Mouse (Mus musculus) forebrain, embryonic 14.5 days (tissue): ENCODE measurements around the gene Slc26a9. TPM values are rescaled to one million over a fixed set of nuclear protein-coding genes. Genes with fewer than 3 reads are reported as not detected.
"Not testable (repeated sequence)": the region's sequence is repeated elsewhere in the genome, so short reads cannot be mapped to it uniquely, and the experiment has no call there.

Source experiments
- ATAC-seq: fragments of 200-750 bp; cut with Nextera tagmentation; 2 replicates; pipeline ENCODE4 v1.8.0; 2017; ENCODE audit warnings: mild to moderate bottlenecking, moderate library complexity
- DNase-seq: peaks from one replicate; pipeline ENCODE4 v3.0.0-alpha.2; 2015; ENCODE audit warnings: low spot score
- H3K27ac ChIP-seq: fragments of 300-500 bp; sonication (generic); 2 replicates; pipeline ENCODE4 v1.5.1; 2014; ENCODE audit warnings: low read depth, mild to moderate bottlenecking, control low read depth, low read length, moderate library complexity
- H3K27me3 ChIP-seq: fragments of 300-500 bp; sonication (generic); replicated peaks from 2 replicates; pipeline ENCODE4 v1.6.1; 2014; ENCODE audit warnings: low read length, control low read depth, mixed read lengths; ENCODE audit not compliant: control insufficient read depth, insufficient read depth
- H3K36me3 ChIP-seq: fragments of 300-500 bp; sonication (generic); 2 replicates; pipeline ENCODE4 v1.6.1; 2014; ENCODE audit warnings: low read length, control low read depth; ENCODE audit not compliant: control insufficient read depth, insufficient read depth
- H3K4me1 ChIP-seq: fragments of 300-500 bp; sonication (generic); 2 replicates; pipeline ENCODE4 v1.6.1; 2014; ENCODE audit warnings: antibody characterized with exemption, low read length, control low read depth; ENCODE audit not compliant: control insufficient read depth, insufficient read depth
- H3K4me2 ChIP-seq: fragments of 300-500 bp; sonication (generic); 2 replicates; pipeline ENCODE4 v1.6.1; 2014; ENCODE audit warnings: mild to moderate bottlenecking, control low read depth, low read length
- H3K4me3 ChIP-seq: fragments of 300-500 bp; sonication (generic); 2 replicates; pipeline ENCODE4 v1.5.1; 2014; ENCODE audit warnings: low read depth, low read length, control low read depth
- H3K9ac ChIP-seq: fragments of 300-500 bp; sonication (generic); 2 replicates; pipeline ENCODE4 v1.6.1; 2014; ENCODE audit warnings: mild to moderate bottlenecking, low read length, control low read depth, moderate library complexity
- H3K9me3 ChIP-seq: fragments of 300-500 bp; sonication (generic); replicated peaks from 2 replicates; pipeline ENCODE4 v1.6.1; 2016; ENCODE audit warnings: low read length, control low read depth, mixed read lengths; ENCODE audit not compliant: control insufficient read depth
- WGBS: fragments of 180-500 bp; shearing (Covaris S2); extraction: QIAGEN DNeasy Blood & Tissue Kit; methylation state at CpG from one replicate; pipeline ENCODE4 v1.1.7; 2014; 5-methylcytosine and 5-hydroxymethylcytosine counted together
- polyA plus RNA-seq: library from polyadenylated mRNA; unstranded; fragments of >200 nt; fragmentation: Nextera tagmentation; extraction: Ambion mirVana; gene quantifications from 2 replicates; pipeline ENCODE4 v1.2.1, GENCODE M21; 2014

Gene Slc26a9
- polyA plus RNA-seq, 1 experiment from 2014 or later, result 0.04 TPM

GRCm38 (mm10) chr1:131808986-131809385 is 65.2 kb downstream of the Slc26a9 start:
- ATAC-seq (no peak), DNase-seq (no peak)
- no peak overlapping the region for H3K27ac ChIP-seq
- no peaks in the 10 kb centered on the region for H3K9me3 ChIP-seq
- no peaks in the 10 kb centered on the region for H3K36me3 ChIP-seq
- H3K4me3 ChIP-seq, result no peak overlapping the region
- H3K4me1 ChIP-seq, result no peaks in the 10 kb centered on the region
- H3K4me2 ChIP-seq, result no peak overlapping the region
- 96% methylated on average over 1 of the region's 1 CpGs for WGBS
- no peak overlapping the region for H3K9ac ChIP-seq
- no peaks in the 10 kb centered on the region for H3K27me3 ChIP-seq

GRCm38 (mm10) chr1:131809651-131810050 is 65.8 kb downstream of the Slc26a9 start:
- Histone ChIP-seq H3K4me1 (no peaks in the 10 kb centered on the region), H3K9me3 (no peaks in the 10 kb centered on the region), H3K27me3 (no peaks in the 10 kb centered on the region), H3K4me3 (no peak overlapping the region), H3K4me2 (no peak overlapping the region), H3K9ac (no peak overlapping the region), H3K27ac (no peak overlapping the region), H3K36me3 (no peaks in the 10 kb centered on the region)
- ATAC-seq (no peak), DNase-seq (no peak)
- 58% methylated on average over 2 of the region's 2 CpGs for WGBS

- Histone ChIP-seq H3K4me2 (no peak overlapping the region), H3K36me3 (no peaks in the 10 kb centered on the region), H3K27ac (no peak overlapping the region), H3K4me3 (no peak overlapping the region), H3K9ac (no peak overlapping the region), H3K9me3 (no peaks in the 10 kb centered on the region), H3K27me3 (no peaks in the 10 kb centered on the region), H3K4me1 (no peaks in the 10 kb centered on the region)
- no peak for DNase-seq
- no peak for ATAC-seq
- WGBS, result 90% methylated on average over 1 of the region's 1 CpGs
Observed at GRCm38 (mm10) chr1:131811393-131811792, 67.6 kb downstream of the Slc26a9 start.

GRCm38 (mm10) chr1:131812006-131812405 is 68.2 kb downstream of the Slc26a9 start:
- H3K4me3 ChIP-seq, result no peak overlapping the region
- no peaks in the 10 kb centered on the region for H3K9me3 ChIP-seq
- ATAC-seq (no peak), DNase-seq (no peak)
- no peak overlapping the region for H3K9ac ChIP-seq
- H3K36me3 ChIP-seq, result no peaks in the 10 kb centered on the region
- no peaks in the 10 kb centered on the region for H3K27me3 ChIP-seq
- H3K27ac ChIP-seq, result no peak overlapping the region
- H3K4me1 ChIP-seq, result no peaks in the 10 kb centered on the region
- no peak overlapping the region for H3K4me2 ChIP-seq
- 90% methylated on average over 9 of the region's 9 CpGs for WGBS

GRCm38 (mm10) chr1:131812631-131813295 is 68.9 kb downstream of the Slc26a9 start:
- H3K4me1 ChIP-seq, result no peaks in the 10 kb centered on the region
- 80% methylated on average over 9 of the region's 9 CpGs for WGBS
- no peak for DNase-seq
- no peaks in the 10 kb centered on the region for H3K36me3 ChIP-seq
- H3K9ac ChIP-seq, result no peak overlapping the region
- no peaks in the 10 kb centered on the region for H3K9me3 ChIP-seq
- no peak for ATAC-seq
- H3K4me3 ChIP-seq, result no peak overlapping the region
- no peaks in the 10 kb centered on the region for H3K27me3 ChIP-seq
- no peak overlapping the region for H3K27ac ChIP-seq
- no peak overlapping the region for H3K4me2 ChIP-seq

- no peak overlapping the region for H3K27ac ChIP-seq
- H3K9me3 ChIP-seq, result no peaks in the 10 kb centered on the region
- 94% methylated on average over 4 of the region's 4 CpGs for WGBS
- no peaks in the 10 kb centered on the region for H3K27me3 ChIP-seq
- H3K36me3 ChIP-seq, result no peaks in the 10 kb centered on the region
- H3K4me2 ChIP-seq, result no peak overlapping the region
- H3K4me3 ChIP-seq, result no peak overlapping the region
- H3K9ac ChIP-seq, result no peak overlapping the region
- no peak for ATAC-seq
- H3K4me1 ChIP-seq, result no peaks in the 10 kb centered on the region
- DNase-seq, result no peak
Observed at GRCm38 (mm10) chr1:131813731-131814130, 69.9 kb downstream of the Slc26a9 start.

- no peaks in the 10 kb centered on the region for H3K27me3 ChIP-seq
- H3K36me3 ChIP-seq, result no peaks in the 10 kb centered on the region
- WGBS, result 84% methylated on average over 3 of the region's 3 CpGs
- no peak overlapping the region for H3K9ac ChIP-seq
- no peak overlapping the region for H3K4me2 ChIP-seq
- no peak overlapping the region for H3K4me3 ChIP-seq
- ATAC-seq, result no peak
- H3K9me3 ChIP-seq, result no peaks in the 10 kb centered on the region
- H3K27ac ChIP-seq, result no peak overlapping the region
- DNase-seq, result no peak
- H3K4me1 ChIP-seq, result no peaks in the 10 kb centered on the region
Observed at GRCm38 (mm10) chr1:131814191-131814590, 70.4 kb downstream of the Slc26a9 start.

- no peak overlapping the region for H3K4me3 ChIP-seq
- no peaks in the 10 kb centered on the region for H3K36me3 ChIP-seq
- H3K9me3 ChIP-seq, result no peaks in the 10 kb centered on the region
- no peak overlapping the region for H3K4me2 ChIP-seq
- H3K27ac ChIP-seq, result no peak overlapping the region
- WGBS, result 79% methylated on average over 6 of the region's 6 CpGs
- no peak for DNase-seq
- no peak for ATAC-seq
- H3K4me1 ChIP-seq, result no peaks in the 10 kb centered on the region
- no peaks in the 10 kb centered on the region for H3K27me3 ChIP-seq
- no peak overlapping the region for H3K9ac ChIP-seq
Observed at GRCm38 (mm10) chr1:131816886-131817285, 73.1 kb downstream of the Slc26a9 start.

- H3K27ac ChIP-seq, H3K4me1 ChIP-seq, H3K4me3 ChIP-seq, DNase-seq, ATAC-seq, H3K9me3 ChIP-seq, H3K4me2 ChIP-seq, H3K9ac ChIP-seq, H3K27me3 ChIP-seq, H3K36me3 ChIP-seq: not testable (repeated sequence)
- 73% methylated on average over 8 of the region's 9 CpGs for WGBS
Observed at GRCm38 (mm10) chr1:131820353-131820752, 76.5 kb downstream of the Slc26a9 start.
